Mouse (Mus musculus): Measurements from ENCODE around the gene Fchsd2.

DNA sequence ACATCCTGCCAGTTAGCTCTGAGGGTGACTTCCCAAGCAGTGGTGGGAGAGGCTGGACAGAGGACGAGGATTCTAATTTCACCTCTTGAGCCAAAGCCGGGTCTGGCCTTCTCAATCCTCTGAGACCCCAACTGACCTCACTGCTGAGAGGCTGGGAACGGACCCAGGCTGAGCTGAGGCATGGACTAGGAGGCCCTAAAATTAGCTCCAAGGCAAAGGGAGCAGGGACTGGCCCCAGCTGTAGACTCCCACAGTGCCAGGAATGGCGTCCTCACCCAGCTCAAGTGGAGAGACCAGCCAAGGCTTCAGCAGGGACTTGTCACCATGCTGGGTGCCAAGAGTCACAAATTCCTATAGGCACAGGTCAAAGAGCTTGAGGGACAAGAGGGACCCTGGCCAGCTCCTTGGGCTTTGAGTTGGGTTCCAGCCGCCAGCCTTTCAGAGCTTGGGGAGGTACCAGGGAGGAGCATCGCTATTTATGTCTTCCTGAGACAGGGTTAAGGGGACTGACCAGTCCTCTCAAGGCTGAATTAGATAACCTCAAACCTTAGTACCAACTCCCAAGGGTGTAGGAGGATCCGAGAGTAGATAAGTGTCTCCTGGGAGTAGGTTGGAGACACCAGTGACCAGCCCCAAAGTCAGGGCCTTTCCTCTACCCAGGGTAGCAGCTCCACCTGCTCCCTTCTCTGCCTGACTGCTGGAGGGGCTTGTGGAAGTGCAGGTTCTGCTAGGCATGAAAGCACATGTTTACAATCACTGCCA, 43.2 kb upstream of the Fchsd2 start:
- no peak for TF ChIP-seq POLR2A (IDR thresholded peaks at IDR 0.05; ENCODE audit: borderline replicate concordance, extremely low read depth, low read depth, low read length)
- TF ChIP-seq CTCF (IDR thresholded peaks at IDR 0.05; ENCODE audit: insufficient read depth, low read length), result no peak
